Mouse (Mus musculus): ENCODE measurements around the gene Siglec1. TPM values are rescaled to one million over a fixed set of nuclear protein-coding genes. Genes with fewer than 3 reads are reported as not detected.
A peak's percentile ranks its signal among the peaks of the same experiment; 100 is the strongest.

The Siglec1 gene
- polyA plus RNA-seq, 1 experiment from 2014 or later, result 0.19 TPM

DNA sequence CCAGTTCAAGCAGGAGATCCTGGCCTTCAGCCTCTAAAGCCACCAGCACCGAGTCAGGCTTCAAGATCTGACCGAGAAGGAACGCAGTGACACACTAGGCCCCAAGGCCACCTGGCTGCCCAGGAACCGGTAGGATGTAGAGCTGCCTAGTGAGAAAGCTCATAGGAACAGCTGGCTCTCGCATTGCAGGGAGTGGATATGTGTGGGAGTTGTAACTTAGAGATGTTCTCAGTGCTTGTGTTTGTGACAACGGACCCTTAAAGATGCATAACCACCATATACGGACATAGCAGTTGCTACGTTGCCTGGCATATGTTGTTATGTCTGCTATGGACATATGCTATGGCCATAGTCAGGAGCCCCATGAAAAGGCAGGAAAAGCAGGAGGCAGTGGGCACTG is 27.9 kb downstream of the Siglec1 start:
- H3K4me2 ChIP-seq (replicated peaks), result no peak overlapping the region
- ATAC-seq (replicated peaks), result no peak
- no peak overlapping the region for H3K9ac ChIP-seq (replicated peaks)
- no peaks in the 10 kb centered on the region for H3K36me3 ChIP-seq
- no peak overlapping the region for H3K4me3 ChIP-seq
- peaks cover 18% of the 10 kb centered on the region for H3K4me1 ChIP-seq
- H3K9me3 ChIP-seq, result no peaks in the 10 kb centered on the region
- WGBS, result 95% methylated on average over 8 of the region's 8 CpGs
- H3K27me3 ChIP-seq, result peaks cover 40% of the 10 kb centered on the region
- no peak overlapping the region for H3K27ac ChIP-seq (replicated peaks)

DNA sequence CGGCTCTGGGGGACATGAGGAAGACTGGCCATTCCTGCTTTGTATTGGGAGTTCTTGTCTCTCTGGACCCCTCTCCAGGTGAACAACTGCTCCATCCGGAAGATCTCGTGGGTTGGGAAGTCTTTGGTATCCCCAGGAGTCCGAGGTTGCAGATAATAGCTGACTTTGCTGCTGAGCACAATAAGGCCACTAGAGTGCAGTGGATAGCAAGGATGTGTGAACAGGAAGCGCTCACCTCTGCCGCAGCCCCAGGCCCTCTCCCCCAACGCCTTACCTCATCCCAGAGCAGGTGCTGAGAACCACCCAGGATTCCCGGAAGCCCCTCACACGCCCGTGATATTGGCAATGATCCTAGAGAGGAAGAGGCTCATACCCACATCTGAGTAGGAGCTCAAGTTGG is 30.4 kb downstream of the Siglec1 start:
- no peaks in the 10 kb centered on the region for H3K9me3 ChIP-seq
- no peak overlapping the region for H3K9ac ChIP-seq (replicated peaks)
- H3K36me3 ChIP-seq, result no peaks in the 10 kb centered on the region
- no peak overlapping the region for H3K4me3 ChIP-seq
- 4% methylated on average over 10 of the region's 10 CpGs for WGBS
- no peak for ATAC-seq (replicated peaks)
- peaks cover 15% of the 10 kb centered on the region for H3K4me1 ChIP-seq
- no peak overlapping the region for H3K4me2 ChIP-seq (replicated peaks)
- no peak overlapping the region for H3K27ac ChIP-seq (replicated peaks)
- H3K27me3 ChIP-seq, result peaks cover 44% of the 10 kb centered on the region

DNA sequence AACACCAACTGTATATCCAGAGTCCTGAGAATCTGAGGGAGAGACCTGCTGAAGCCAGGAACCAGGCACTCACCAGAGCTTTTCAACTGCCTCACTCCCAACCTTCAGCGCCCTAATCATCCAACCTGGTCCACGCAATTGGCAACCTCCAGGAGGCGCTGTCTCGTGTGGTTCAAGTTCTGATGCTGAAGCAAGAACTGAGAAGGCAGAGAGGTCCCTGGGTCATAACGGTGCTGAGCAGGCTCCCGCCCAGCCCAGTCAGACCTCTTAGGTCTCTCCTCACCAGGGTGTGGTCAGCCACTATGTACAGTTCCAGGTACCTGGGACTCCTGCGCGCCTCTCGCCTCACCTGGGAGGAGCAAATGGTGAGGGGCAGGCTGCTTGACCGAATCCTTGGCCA is 30.9 kb downstream of the Siglec1 start:
- H3K27ac ChIP-seq (replicated peaks), result no peak overlapping the region
- peaks cover 15% of the 10 kb centered on the region for H3K4me1 ChIP-seq
- no peaks in the 10 kb centered on the region for H3K9me3 ChIP-seq
- no peak overlapping the region for H3K4me2 ChIP-seq (replicated peaks)
- H3K36me3 ChIP-seq, result no peaks in the 10 kb centered on the region
- peaks cover 44% of the 10 kb centered on the region for H3K27me3 ChIP-seq
- WGBS, result 1% methylated on average over 10 of the region's 10 CpGs
- no peak overlapping the region for H3K4me3 ChIP-seq
- H3K9ac ChIP-seq (replicated peaks), result no peak overlapping the region
- ATAC-seq (replicated peaks), result no peak

DNA sequence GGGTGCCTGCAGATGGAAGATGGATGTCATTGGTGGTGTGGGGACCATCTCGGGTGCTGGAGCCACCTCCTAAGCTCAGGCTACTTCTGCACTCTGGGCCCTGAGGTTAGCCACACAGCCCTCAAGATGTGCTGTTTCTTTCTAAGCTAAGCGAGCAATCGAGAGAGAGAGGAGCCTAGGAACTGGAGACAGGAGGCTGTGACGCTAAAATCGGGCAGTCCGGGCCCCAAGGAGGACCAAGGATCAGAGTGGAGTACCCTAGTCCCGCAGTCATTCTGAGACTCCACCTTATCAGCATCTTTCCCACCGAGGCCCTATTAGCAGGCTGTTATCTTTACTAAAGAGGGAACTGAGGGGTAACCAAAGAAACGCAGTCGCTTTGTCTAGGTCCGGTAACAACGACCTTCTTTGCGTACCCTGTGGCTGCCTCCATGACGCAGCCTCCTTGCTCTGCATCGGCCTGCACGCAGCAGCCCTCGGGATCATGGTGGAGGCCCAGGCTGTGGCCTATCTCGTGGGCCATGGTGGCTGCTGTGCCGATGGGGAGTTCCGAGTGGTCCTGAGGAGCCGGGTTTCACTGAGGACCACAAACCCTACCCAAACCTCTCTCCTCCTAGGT is 31.8 kb downstream of the Siglec1 start:
- peak overlapping the region; percentile 30 for H3K4me3 ChIP-seq
- peak overlapping the region; percentile 48 for H3K4me2 ChIP-seq (replicated peaks)
- H3K27ac ChIP-seq (replicated peaks), result no peak overlapping the region
- H3K9me3 ChIP-seq, result no peaks in the 10 kb centered on the region
- H3K36me3 ChIP-seq, result no peaks in the 10 kb centered on the region
- peaks cover 44% of the 10 kb centered on the region for H3K27me3 ChIP-seq
- H3K9ac ChIP-seq (replicated peaks), result no peak overlapping the region
- 3% methylated on average over 21 of the region's 21 CpGs for WGBS
- H3K4me1 ChIP-seq, result peaks cover 15% of the 10 kb centered on the region
- ATAC-seq (replicated peaks), result 0 out of 2 replicates have a peak, but pooled peaks have one; percentile 23

DNA sequence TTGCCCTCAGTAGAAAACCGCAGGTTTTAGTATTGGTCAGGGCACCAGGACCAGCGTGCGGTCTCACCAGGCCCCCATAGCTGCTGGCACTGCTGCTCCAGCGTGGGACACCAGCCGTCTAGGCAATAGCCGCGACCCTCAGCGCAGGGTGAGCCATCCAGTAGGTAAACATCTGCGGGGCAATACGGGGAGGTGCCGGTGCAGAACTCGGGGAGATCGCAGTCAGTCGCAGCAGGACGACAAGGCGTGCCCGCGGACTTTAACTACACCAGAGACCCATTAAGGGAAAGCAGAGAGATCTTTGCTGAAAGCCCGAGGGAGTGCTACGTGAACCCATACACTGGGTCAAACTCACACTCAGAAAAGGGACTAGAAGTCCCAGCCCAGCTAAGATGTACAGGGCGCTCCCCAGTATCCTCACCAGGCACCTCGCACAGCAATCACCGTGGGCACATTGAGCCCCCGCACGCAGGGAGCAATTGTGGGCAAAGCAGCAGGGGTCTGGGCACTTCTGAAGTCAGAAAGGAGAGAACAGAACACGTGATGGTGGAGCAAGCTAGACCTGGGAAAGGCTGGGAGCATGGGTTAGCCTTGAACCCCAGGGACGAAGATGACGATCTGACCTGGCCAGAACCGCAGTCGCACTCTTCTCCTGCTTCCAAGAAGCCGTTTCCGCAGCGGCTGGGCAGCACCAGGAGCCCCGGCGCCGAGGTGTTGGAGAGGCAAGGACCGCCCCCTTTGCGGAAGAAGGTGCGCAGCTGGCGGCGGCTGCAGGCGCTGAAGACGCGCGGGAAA is 32.5 kb downstream of the Siglec1 start:
- H3K4me1 ChIP-seq, result peaks cover 15% of the 10 kb centered on the region
- H3K4me2 ChIP-seq (replicated peaks), result peak overlapping the region; percentile 48
- no peak overlapping the region for H3K27ac ChIP-seq (replicated peaks)
- H3K9me3 ChIP-seq, result no peaks in the 10 kb centered on the region
- H3K4me3 ChIP-seq, result peak overlapping the region; percentile 30
- 1% methylated on average over 45 of the region's 45 CpGs for WGBS
- ATAC-seq (replicated peaks), result no peak
- peaks cover 44% of the 10 kb centered on the region for H3K27me3 ChIP-seq
- H3K36me3 ChIP-seq, result no peaks in the 10 kb centered on the region
- H3K9ac ChIP-seq (replicated peaks), result no peak overlapping the region

DNA sequence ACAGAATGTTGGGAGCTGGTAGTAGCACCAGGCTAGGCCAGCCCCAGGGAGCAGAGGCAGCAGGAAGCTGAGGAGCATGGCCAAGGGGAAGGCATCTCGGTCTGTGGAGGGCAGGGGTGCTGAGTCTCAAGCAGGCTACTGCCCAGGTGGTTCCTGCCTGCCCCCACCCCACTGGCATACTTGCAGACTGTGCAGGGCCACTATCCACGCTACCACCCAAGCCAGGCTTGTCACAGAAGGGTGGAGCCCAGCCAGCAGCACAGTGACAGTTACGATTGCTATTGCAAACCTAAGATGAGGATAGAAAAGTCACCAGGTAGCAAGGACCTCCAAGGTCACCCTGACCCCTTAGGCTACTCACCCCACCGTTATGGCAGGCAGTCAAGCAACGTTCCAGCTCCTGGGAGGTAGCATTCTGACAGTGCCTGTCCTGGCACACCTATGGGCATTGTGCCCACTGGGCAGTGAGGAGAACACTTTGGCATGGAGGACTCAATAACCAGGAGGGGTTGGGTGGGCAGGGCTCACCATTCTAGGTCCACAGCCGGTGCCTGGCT is 33.6 kb downstream of the Siglec1 start:
- no peak overlapping the region for H3K4me2 ChIP-seq (replicated peaks)
- H3K27me3 ChIP-seq, result peaks cover 44% of the 10 kb centered on the region
- WGBS, result 73% methylated on average over 6 of the region's 6 CpGs
- H3K36me3 ChIP-seq, result no peaks in the 10 kb centered on the region
- no peaks in the 10 kb centered on the region for H3K9me3 ChIP-seq
- ATAC-seq (replicated peaks), result no peak
- H3K27ac ChIP-seq (replicated peaks), result no peak overlapping the region
- H3K9ac ChIP-seq (replicated peaks), result no peak overlapping the region
- H3K4me1 ChIP-seq, result peaks cover 15% of the 10 kb centered on the region
- no peak overlapping the region for H3K4me3 ChIP-seq

DNA sequence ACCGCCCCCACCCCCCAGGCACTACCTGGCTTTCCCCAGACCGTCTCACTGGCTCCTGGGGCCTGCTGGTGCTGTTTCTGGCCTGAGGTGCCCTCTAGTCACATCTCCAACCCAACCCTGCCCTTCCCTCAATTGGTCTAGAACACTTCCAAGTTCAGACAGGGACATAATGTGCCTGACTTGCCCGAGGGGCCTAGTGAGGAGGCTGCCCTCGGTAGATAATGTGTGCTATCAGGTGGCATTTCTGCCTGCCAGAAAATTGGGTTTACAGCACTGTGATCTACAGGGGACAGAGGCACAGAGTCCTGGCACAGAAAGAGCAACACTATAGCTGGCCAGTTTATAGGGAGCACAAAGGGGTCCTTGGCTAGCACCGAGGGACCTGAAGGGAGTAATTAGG is 34.5 kb downstream of the Siglec1 start:
- Histone ChIP-seq H3K9me3 (no peaks in the 10 kb centered on the region), H3K4me2 (replicated peaks) (no peak overlapping the region), H3K27ac (replicated peaks) (no peak overlapping the region), H3K27me3 (peaks cover 44% of the 10 kb centered on the region), H3K4me3 (no peak overlapping the region), H3K36me3 (no peaks in the 10 kb centered on the region), H3K9ac (replicated peaks) (no peak overlapping the region), H3K4me1 (peaks cover 15% of the 10 kb centered on the region)
- 75% methylated on average over 5 of the region's 5 CpGs for WGBS
- ATAC-seq (replicated peaks), result no peak

DNA sequence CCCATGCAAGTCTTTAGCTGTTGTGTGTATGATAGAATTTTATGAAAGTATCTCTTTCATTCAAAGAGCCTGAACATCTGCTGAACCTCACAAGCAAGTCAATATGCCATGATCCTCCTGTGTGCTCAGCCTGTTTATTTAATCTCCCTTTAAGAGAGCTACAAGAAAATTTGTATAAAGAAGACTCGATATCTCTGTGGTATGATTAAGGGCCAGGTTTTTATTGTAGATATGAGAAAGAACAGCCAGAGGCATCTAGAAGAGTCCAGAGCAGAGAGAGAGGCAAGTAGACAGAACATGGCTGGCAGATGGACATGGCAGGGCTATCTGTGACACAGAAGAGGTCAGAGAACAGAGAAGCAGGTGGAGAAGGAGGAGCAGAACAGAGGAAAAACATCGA is 40.5 kb downstream of the Siglec1 start:
- Histone ChIP-seq H3K4me1 (peaks cover 6% of the 10 kb centered on the region), H3K27me3 (peaks cover 2% of the 10 kb centered on the region; the same call in 1 of the 2 replicates), H3K9me3 (no peaks in the 10 kb centered on the region), H3K27ac (replicated peaks) (no peak overlapping the region), H3K4me2 (replicated peaks) (no peak overlapping the region), H3K36me3 (no peaks in the 10 kb centered on the region), H3K9ac (replicated peaks) (no peak overlapping the region), H3K4me3 (no peak overlapping the region)
- ATAC-seq (replicated peaks), result no peak
- 85% methylated on average over 2 of the region's 2 CpGs for WGBS

DNA sequence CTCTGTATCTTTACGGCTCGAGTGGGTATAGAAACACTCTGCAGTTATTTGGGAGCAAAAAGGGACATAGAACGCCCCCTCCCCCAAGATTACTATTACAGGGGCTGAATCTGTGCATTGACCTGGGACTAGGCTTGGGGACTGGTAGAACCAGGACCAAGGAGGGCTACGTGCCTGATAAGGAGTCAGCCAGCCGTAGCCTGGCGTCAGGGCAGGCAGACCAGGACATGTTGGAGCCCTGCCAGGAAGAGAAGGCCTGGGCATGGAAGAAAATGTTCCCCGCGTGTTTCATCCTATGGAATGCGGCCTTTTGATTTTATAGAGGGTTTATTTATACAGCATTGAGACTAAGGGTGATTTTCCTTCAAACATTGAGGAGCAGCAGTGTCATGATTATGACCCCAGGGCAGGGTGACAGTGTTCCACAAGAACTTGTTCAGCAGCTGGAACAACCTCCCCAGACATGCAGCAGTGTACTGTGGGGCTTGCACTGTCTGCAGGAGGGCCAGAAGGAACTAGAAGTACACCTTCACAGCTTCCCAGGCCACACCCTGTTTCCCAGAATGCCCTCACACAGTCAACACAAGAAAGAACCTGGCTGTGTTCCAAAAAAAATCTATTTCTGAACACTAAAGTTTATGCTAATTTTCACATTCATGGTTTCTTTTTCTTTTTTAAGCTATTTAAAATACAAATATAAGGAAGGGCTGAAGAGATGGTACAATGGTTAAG is 41.4 kb downstream of the Siglec1 start:
- H3K9me3 ChIP-seq, result no peaks in the 10 kb centered on the region
- peaks cover 15% of the 10 kb centered on the region for H3K4me1 ChIP-seq
- 82% methylated on average over 9 of the region's 9 CpGs for WGBS
- no peak for ATAC-seq (replicated peaks)
- no peak overlapping the region for H3K4me2 ChIP-seq (replicated peaks)
- H3K27me3 ChIP-seq, result peaks cover 8% of the 10 kb centered on the region
- no peak overlapping the region for H3K4me3 ChIP-seq
- H3K36me3 ChIP-seq, result no peaks in the 10 kb centered on the region
- H3K9ac ChIP-seq (replicated peaks), result no peak overlapping the region
- H3K27ac ChIP-seq (replicated peaks), result no peak overlapping the region

DNA sequence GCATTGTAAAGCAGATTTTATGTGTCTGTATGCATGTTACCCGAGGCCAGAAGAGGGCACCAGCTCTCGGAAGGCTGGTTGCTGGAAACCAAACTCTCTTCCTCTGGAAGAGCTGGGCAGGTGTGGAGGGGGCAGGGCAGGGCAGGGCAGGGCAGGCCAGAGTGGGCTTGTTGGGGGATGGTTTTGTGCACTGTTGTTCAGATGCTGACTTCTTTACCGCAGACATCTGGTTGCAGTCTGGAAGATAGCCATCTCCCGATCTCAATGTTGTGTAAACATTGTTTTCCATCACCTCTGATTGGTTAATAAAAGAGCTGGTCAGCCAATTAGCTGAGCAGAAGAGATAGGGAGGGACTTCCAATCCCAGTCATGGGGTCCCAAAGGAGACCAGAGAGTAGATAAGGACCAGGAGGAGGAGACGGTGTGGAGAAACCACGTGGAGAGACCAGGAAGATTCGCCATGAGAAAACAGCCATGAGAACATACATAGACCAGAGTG is 42.2 kb downstream of the Siglec1 start:
- peaks cover 19% of the 10 kb centered on the region for H3K4me1 ChIP-seq
- WGBS, result 13% methylated on average over 7 of the region's 7 CpGs
- no peaks in the 10 kb centered on the region for H3K9me3 ChIP-seq
- H3K27ac ChIP-seq (replicated peaks), result no peak overlapping the region
- H3K36me3 ChIP-seq, result no peaks in the 10 kb centered on the region
- no peak overlapping the region for H3K9ac ChIP-seq (replicated peaks)
- H3K4me2 ChIP-seq (replicated peaks), result no peak overlapping the region
- ATAC-seq (replicated peaks), result no peak
- no peak overlapping the region for H3K4me3 ChIP-seq
- peaks cover 12% of the 10 kb centered on the region for H3K27me3 ChIP-seq

DNA sequence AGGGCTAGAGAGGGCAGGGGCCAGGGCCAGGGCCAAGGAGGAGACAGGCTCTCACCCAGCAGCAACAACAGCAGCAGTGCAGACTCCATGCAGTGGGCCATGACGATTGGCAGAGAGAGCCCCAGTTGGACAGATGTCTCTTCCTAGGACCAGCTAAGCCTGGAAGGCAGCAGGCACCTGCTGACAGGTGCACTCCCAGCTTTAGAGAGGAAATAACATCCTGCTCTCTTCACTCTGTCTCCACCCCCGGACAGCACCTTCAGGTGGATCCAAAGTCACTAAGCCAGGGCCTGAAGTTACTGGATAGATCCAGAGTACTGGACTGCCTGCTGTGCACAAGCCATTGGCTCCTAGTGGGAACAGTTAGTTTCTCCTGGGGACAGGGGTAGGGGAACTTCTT is 43.6 kb downstream of the Siglec1 start, which contains the start of gene Gfra4:
Gfra4 (minus strand) TSS at position 101 of the 400 bp plus-strand sequence.
- Histone ChIP-seq H3K9ac (replicated peaks) (peak within 1 kb of the TSS; percentile 73; the same call in 1 of the 2 replicates), H3K27me3 (peaks cover 12% of the 10 kb centered on the region), H3K4me2 (replicated peaks) (peak within 1 kb of the TSS; percentile 85), H3K9me3 (no peaks in the 10 kb centered on the region), H3K4me1 (peaks cover 19% of the 10 kb centered on the region), H3K4me3 (peak within 1 kb of the TSS; percentile 68), H3K36me3 (no peaks in the 10 kb centered on the region), H3K27ac (replicated peaks) (no peak within 1 kb of the TSS)
- 58% methylated on average over 2 of the region's 2 CpGs for WGBS
- ATAC-seq (replicated peaks), result no peak
